Mouse (Mus musculus): ENCODE measurements around the gene Zfp202.

- TF ChIP-seq CTCF (IDR thresholded peaks at IDR 0.05; ENCODE audit: control insufficient read depth, insufficient read depth, low read length), result no peak
- no peak for TF ChIP-seq POLR2A (IDR thresholded peaks at IDR 0.05; ENCODE audit: borderline replicate concordance, control insufficient read depth, low read depth, low read length)
Measured at GRCm38 (mm10) chr9:40228804-40229331, 36.8 kb downstream of the Zfp202 start.

Measured in bone marrow, adult 2 months (tissue).